ENCODE assay signal across 11 mouse cellular contexts in genomic region chr4:55057666-55058455, GRCm38 (mm10).
A peak's percentile ranks its signal among the peaks of the same experiment; 100 is the strongest.
DNase-seq lines count a peak whose midpoint lies in the region; ATAC-seq lines count a peak whose summit lies in the region.
"Had no signal": no experiment of that assay in that cellular context is flagged by ENCODE, and none has a peak within 500 bp of the region (broad histone marks: within the 10 kb centered on the region; RNA-seq: fewer than 3 reads in every experiment).

No protein-coding gene starts in this region.

- WGBS in hindbrain, embryonic 16.5 days = 67% methylated on average over 10 of the region's 10 CpGs

- H3K4me2 ChIP-seq in hindbrain, embryonic 16.5 days (ENCODE audit: low read length) = no peak overlapping the region
- H3K4me2 ChIP-seq: forebrain, embryonic 13.5 days; limb, embryonic 15.5 days had no signal

- no peaks in the 10 kb centered on the region for H3K27me3 ChIP-seq in hindbrain, embryonic 16.5 days (replicated peaks; ENCODE audit: control insufficient read depth, insufficient read depth, low read length)
- H3K27me3 ChIP-seq: forebrain, embryonic 13.5 days; limb, embryonic 15.5 days had no signal

- no peak for DNase-seq in frontal cortex, postnatal 10 days (ENCODE audit: low spot score in 2 of 2)
- peak; percentile 16 for DNase-seq in Muller cell, postnatal 12 days (ENCODE audit: inconsistent ontology term)
- DNase-seq in lung, postnatal 14 days = peak; percentile 36
- no peak for DNase-seq in testis, postnatal 10 days (ENCODE audit: low spot score)
- DNase-seq in cerebellum, postnatal 14 days = no peak
- no peak for DNase-seq in spleen, postnatal 14 days (ENCODE audit: low spot score in 2 of 2)
- DNase-seq: cerebellum, postnatal 10 days had no signal

- H3K4me3 ChIP-seq in hindbrain, embryonic 16.5 days (ENCODE audit: low read length) = no peak overlapping the region
- H3K4me3 ChIP-seq: forebrain, embryonic 13.5 days; limb, embryonic 15.5 days had no signal

- ATAC-seq in frontal cortex, adult (ENCODE audit: low TSS enrichment) = peak; percentile 28
- peak; percentile 31; the same call in 1 of the 2 replicates for ATAC-seq in hindbrain, embryonic 16.5 days
- ATAC-seq: forebrain, embryonic 13.5 days had no signal

- peaks cover 18% of the 10 kb centered on the region for H3K36me3 ChIP-seq in hindbrain, embryonic 16.5 days (ENCODE audit: control insufficient read depth, insufficient read depth, low read length)

- H3K9me3 ChIP-seq in hindbrain, embryonic 16.5 days (ENCODE audit: control insufficient read depth, low read length) = no peaks in the 10 kb centered on the region
- H3K9me3 ChIP-seq: forebrain, embryonic 13.5 days; limb, embryonic 15.5 days had no signal

- H3K27ac ChIP-seq in hindbrain, embryonic 16.5 days (ENCODE audit: low read depth, low read length) = peak overlapping the region; percentile 12; the same call in 1 of the 2 replicates
- H3K27ac ChIP-seq: forebrain, embryonic 13.5 days; limb, embryonic 15.5 days had no signal

- no peak overlapping the region for H3K9ac ChIP-seq in hindbrain, embryonic 16.5 days (ENCODE audit: low read depth, low read length)
- H3K9ac ChIP-seq: forebrain, embryonic 13.5 days; limb, embryonic 15.5 days had no signal

- H3K4me1 ChIP-seq in hindbrain, embryonic 16.5 days (ENCODE audit: control insufficient read depth, insufficient read depth, low read depth, low read length) = no peaks in the 10 kb centered on the region
- H3K4me1 ChIP-seq: limb, embryonic 15.5 days had no signal

Comparison
In these comparisons a context has a peak if more than half of its experiments do, and no peak if none do; other contexts are left out.
1. DNase-seq: peak in Muller cell, postnatal 12 days (single experiment) and lung, postnatal 14 days (single experiment); none in frontal cortex, postnatal 10 days (0 of 2), testis, postnatal 10 days (single experiment), cerebellum, postnatal 14 days (0 of 2) and spleen, postnatal 14 days (0 of 2).